Mouse (Mus musculus) testis, adult 2 months (tissue): Measurements from ENCODE around the gene Zfp189.

Experiments
- CTCF ChIP-seq: fragments of 200-500 bp; IDR thresholded peaks from 2 replicates; pipeline ENCODE4 v1.5.1; 2012; ENCODE audit warnings: low read depth, mild to moderate bottlenecking, inconsistent platforms, low read length, moderate library complexity; ENCODE audit not compliant: control insufficient read depth, insufficient read depth, insufficient replicate concordance
- POLR2A ChIP-seq: fragments of 200-500 bp; IDR thresholded peaks from 2 replicates; pipeline ENCODE4 v1.6.1; 2012; ENCODE audit warnings: low read depth, mild to moderate bottlenecking, inconsistent platforms, low read length, moderate library complexity; ENCODE audit not compliant: control insufficient read depth

GRCm38 (mm10) chr4:49549383-49549782, 28.4 kb downstream of the Zfp189 start, which contains the start of gene Aldob:
- no peak for TF ChIP-seq CTCF
- TF ChIP-seq POLR2A: no peak
